Mouse (Mus musculus) forebrain, postnatal 0 days (tissue): ENCODE results near the gene Cdh12. TPM values are rescaled to one million over a fixed set of nuclear protein-coding genes. Genes with fewer than 3 reads are reported as not detected.
A peak's percentile ranks its signal among the peaks of the same experiment; 100 is the strongest.

Experiments used
- ATAC-seq: fragments of 200-750 bp; cut with Nextera tagmentation; 2 replicates; pipeline ENCODE4 v1.8.0; 2017; ENCODE audit warnings: mild to moderate bottlenecking, moderate library complexity
- DNase-seq: peaks from one replicate; pipeline ENCODE4 v3.0.0-alpha.2; 2015
- H3K27ac ChIP-seq: fragments of 300-500 bp; sonication (generic); 2 replicates; pipeline ENCODE4 v1.5.1; 2014; ENCODE audit warnings: low read depth, mild to moderate bottlenecking, antibody characterized with exemption, low read length, moderate library complexity, mixed read lengths
- H3K27me3 ChIP-seq: fragments of 300-500 bp; sonication (generic); 2 replicates; pipeline ENCODE4 v1.6.1; 2014; ENCODE audit warnings: mild to moderate bottlenecking, low read length, mixed read lengths; ENCODE audit not compliant: insufficient read depth
- H3K36me3 ChIP-seq: fragments of 300-500 bp; sonication (generic); 2 replicates; pipeline ENCODE4 v1.6.1; 2014; ENCODE audit warnings: mild to moderate bottlenecking, moderate library complexity; ENCODE audit not compliant: insufficient read depth
- H3K4me1 ChIP-seq: fragments of 300-500 bp; sonication (generic); 2 replicates; pipeline ENCODE4 v1.6.1; 2014; ENCODE audit warnings: antibody characterized with exemption; ENCODE audit not compliant: insufficient read depth
- H3K4me2 ChIP-seq: fragments of 300-500 bp; sonication (generic); 2 replicates; pipeline ENCODE4 v1.6.1; 2014; ENCODE audit warnings: low read depth, mild to moderate bottlenecking, moderate library complexity
- H3K4me3 ChIP-seq: fragments of 300-500 bp; sonication (generic); 2 replicates; pipeline ENCODE4 v1.5.1; 2014; ENCODE audit warnings: low read depth, low read length, mixed read lengths
- H3K9ac ChIP-seq: fragments of 300-500 bp; sonication (generic); 2 replicates; pipeline ENCODE4 v1.6.1; 2014; ENCODE audit warnings: mild to moderate bottlenecking
- H3K9me3 ChIP-seq: fragments of 300-500 bp; sonication (generic); 2 replicates; pipeline ENCODE4 v1.6.1; 2016; ENCODE audit warnings: low read length
- CTCF ChIP-seq: sonication (generic); IDR thresholded peaks from 2 replicates; pipeline ENCODE4 v1.5.1; 2016; ENCODE audit warnings: antibody characterized with exemption, control low read depth, low read depth
- WGBS: fragments of 180-500 bp; shearing (Covaris S2); extraction: QIAGEN DNeasy Blood & Tissue Kit; methylation state at CpG from one replicate; pipeline ENCODE4 v1.1.7; 2014; 5-methylcytosine and 5-hydroxymethylcytosine counted together
- polyA plus RNA-seq: library from polyadenylated mRNA; unstranded; fragments of >200 nt; fragmentation: Nextera tagmentation; extraction: Ambion mirVana; gene quantifications from 2 replicates; pipeline ENCODE4 v1.2.1, GENCODE M21; 2015
- total RNA-seq: library from RNA; depleted of rRNA; stranded (reverse); fragments of >200 nt; gene quantifications from 2 replicates; pipeline ENCODE4 v1.2.3, GENCODE M21; 2014

Gene Cdh12
- total and polyA plus RNA-seq, 2 experiments from 2014 or later = 9.0 to 13.8 TPM

DNA sequence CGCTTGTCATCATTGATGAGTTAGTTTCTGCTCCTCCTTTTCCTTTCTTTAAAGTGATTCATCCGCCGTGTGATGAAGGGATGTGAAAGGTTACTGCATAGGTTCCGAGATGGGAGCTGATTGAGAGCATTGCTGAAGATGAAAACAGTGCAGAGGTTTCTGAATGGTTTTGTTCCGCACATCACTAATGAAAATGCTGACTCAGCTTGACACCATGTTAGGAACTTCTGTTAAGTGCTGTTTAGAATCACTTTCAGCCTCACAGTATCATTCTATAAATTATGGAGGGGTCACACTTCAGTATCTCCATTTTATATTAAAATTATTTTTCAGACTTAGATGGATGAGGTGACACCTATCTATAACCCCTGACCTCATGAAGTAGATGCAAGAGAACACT, 247.2 kb downstream of the Cdh12 start:
- Histone ChIP-seq H3K4me2 (no peak overlapping the region), H3K9me3 (no peaks in the 10 kb centered on the region), H3K27ac (no peak overlapping the region), H3K4me1 (no peaks in the 10 kb centered on the region), H3K4me3 (no peak overlapping the region), H3K36me3 (no peaks in the 10 kb centered on the region), H3K27me3 (no peaks in the 10 kb centered on the region), H3K9ac (no peak overlapping the region)
- ATAC-seq (no peak), DNase-seq (no peak)
- TF ChIP-seq CTCF = no peak
- 88% methylated on average over 5 of the region's 5 CpGs for WGBS

DNA sequence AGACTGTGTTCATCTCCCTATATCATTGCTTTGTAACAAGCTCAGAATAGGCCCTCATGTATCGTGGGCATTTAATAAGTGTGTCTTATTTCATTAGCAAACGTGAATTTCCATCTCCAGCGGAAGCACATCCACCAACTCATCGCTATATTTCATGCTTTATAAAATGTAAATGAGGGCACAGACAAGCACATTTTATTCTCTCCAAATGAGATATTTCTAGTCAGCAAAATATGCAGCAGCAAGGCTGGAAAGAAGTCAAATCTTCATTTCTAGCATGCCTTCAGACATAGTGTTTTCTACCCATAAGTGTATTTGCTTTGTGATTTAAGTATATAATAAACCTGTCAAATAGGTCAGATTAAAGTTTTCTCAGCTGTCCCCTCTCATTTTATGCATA, 262.8 kb downstream of the Cdh12 start:
- no peaks in the 10 kb centered on the region for H3K4me1 ChIP-seq
- TF ChIP-seq CTCF = no peak
- no peak for DNase-seq
- no peaks in the 10 kb centered on the region for H3K36me3 ChIP-seq
- no peaks in the 10 kb centered on the region for H3K27me3 ChIP-seq
- 74% methylated on average over 4 of the region's 4 CpGs for WGBS
- H3K27ac ChIP-seq = no peak overlapping the region
- H3K9me3 ChIP-seq = no peaks in the 10 kb centered on the region
- ATAC-seq = no peak
- no peak overlapping the region for H3K4me2 ChIP-seq
- H3K9ac ChIP-seq = no peak overlapping the region
- H3K4me3 ChIP-seq = no peak overlapping the region

DNA sequence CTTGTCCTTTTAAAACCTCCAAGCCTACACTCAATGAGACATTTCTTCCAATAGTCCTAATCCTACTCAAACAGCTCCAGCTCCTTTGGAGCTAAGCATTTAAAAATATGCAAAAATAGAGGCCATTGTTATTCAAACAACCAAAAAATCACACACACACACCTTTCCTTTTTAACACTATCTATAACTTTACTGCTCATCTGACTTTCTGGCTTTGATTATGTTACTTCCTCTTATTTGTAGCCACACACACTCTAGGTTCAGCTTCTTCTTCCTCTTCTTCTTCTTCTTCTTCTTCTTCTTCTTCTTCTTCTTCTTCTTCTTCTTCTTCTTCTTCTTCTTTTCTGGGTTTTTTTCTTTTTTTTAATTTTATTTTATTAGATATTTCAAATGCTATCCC, 323.2 kb downstream of the Cdh12 start:
- no peaks in the 10 kb centered on the region for H3K27me3 ChIP-seq
- H3K4me3 ChIP-seq = no peak overlapping the region
- H3K36me3 ChIP-seq = no peaks in the 10 kb centered on the region
- ATAC-seq (no peak), DNase-seq (no peak)
- H3K9me3 ChIP-seq = no peaks in the 10 kb centered on the region
- no peak for TF ChIP-seq CTCF
- H3K27ac ChIP-seq = no peak overlapping the region
- H3K4me2 ChIP-seq = no peak overlapping the region
- no peak overlapping the region for H3K9ac ChIP-seq
- no peaks in the 10 kb centered on the region for H3K4me1 ChIP-seq

GRCm38 (mm10) chr15:20773423-20773822, 324.4 kb downstream of the Cdh12 start:
- H3K27me3 ChIP-seq = no peaks in the 10 kb centered on the region
- no peak overlapping the region for H3K4me2 ChIP-seq
- H3K9me3 ChIP-seq = no peaks in the 10 kb centered on the region
- no peak for TF ChIP-seq CTCF
- no peak overlapping the region for H3K4me3 ChIP-seq
- H3K36me3 ChIP-seq = no peaks in the 10 kb centered on the region
- no peak overlapping the region for H3K9ac ChIP-seq
- no peak overlapping the region for H3K27ac ChIP-seq
- no peaks in the 10 kb centered on the region for H3K4me1 ChIP-seq
- no peak for DNase-seq
- ATAC-seq = no peak

- no peaks in the 10 kb centered on the region for H3K4me1 ChIP-seq
- H3K27me3 ChIP-seq = no peaks in the 10 kb centered on the region
- H3K4me3 ChIP-seq = no peak overlapping the region
- 15% methylated on average over 4 of the region's 4 CpGs for WGBS
- no peak overlapping the region for H3K27ac ChIP-seq
- no peaks in the 10 kb centered on the region for H3K9me3 ChIP-seq
- no peaks in the 10 kb centered on the region for H3K36me3 ChIP-seq
- TF ChIP-seq CTCF = no peak
- DNase-seq (no peak), ATAC-seq (no peak)
- no peak overlapping the region for H3K9ac ChIP-seq
- H3K4me2 ChIP-seq = no peak overlapping the region
These were observed 347.9 kb downstream of the Cdh12 start for GRCm38 (mm10) chr15:20796999-20797398.

DNA sequence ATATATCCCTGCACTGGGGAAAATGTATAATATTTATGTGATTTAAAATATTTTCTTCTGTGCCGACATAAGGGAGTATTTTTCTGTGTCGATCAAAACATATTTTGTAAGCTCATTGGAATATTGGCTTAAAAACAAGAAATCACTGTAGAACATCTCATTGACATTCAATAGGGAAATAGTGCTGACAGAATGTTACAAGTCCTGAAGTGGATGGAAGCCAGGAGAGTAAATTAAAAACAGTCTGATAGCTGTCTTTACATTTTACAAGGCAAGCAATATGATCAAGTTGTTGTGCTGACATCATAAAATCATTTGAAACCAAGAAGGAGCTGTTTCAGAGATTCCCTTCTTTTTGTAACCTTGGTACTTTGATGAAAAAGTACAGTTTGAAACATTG, 349.5 kb downstream of the Cdh12 start:
- ATAC-seq (no peak), DNase-seq (peak; percentile 1)
- H3K36me3 ChIP-seq = no peaks in the 10 kb centered on the region
- no peak overlapping the region for H3K9ac ChIP-seq
- no peak overlapping the region for H3K4me2 ChIP-seq
- H3K27ac ChIP-seq = no peak overlapping the region
- no peaks in the 10 kb centered on the region for H3K4me1 ChIP-seq
- no peak for TF ChIP-seq CTCF
- no peaks in the 10 kb centered on the region for H3K9me3 ChIP-seq
- no peak overlapping the region for H3K4me3 ChIP-seq
- WGBS = 59% methylated on average over 2 of the region's 2 CpGs
- H3K27me3 ChIP-seq = no peaks in the 10 kb centered on the region

DNA sequence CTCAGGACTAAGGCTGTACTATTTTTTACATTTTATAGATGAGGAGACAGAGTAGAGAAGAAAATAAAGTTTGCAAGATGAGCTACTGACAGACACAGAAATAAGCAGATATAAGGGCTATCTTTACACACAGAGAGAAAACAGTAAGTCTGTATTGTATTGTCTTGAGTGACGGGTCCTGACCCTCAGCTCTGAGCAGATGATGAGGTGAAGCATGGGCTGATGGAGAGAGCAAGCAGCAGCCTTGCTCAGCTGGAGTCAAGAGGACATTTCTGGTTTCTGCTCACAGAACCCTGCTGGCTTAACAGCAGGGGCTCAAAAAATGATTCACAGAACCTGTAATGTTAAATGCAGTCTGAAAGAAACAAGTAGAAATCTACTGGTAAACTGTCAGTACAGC, 386.8 kb downstream of the Cdh12 start:
- no peaks in the 10 kb centered on the region for H3K27me3 ChIP-seq
- WGBS = 71% methylated on average over 1 of the region's 1 CpGs
- H3K27ac ChIP-seq = no peak overlapping the region
- no peaks in the 10 kb centered on the region for H3K4me1 ChIP-seq
- no peak for TF ChIP-seq CTCF
- no peak overlapping the region for H3K9ac ChIP-seq
- DNase-seq (no peak), ATAC-seq (no peak)
- no peaks in the 10 kb centered on the region for H3K36me3 ChIP-seq
- no peak overlapping the region for H3K4me3 ChIP-seq
- no peaks in the 10 kb centered on the region for H3K9me3 ChIP-seq
- H3K4me2 ChIP-seq = no peak overlapping the region

DNA sequence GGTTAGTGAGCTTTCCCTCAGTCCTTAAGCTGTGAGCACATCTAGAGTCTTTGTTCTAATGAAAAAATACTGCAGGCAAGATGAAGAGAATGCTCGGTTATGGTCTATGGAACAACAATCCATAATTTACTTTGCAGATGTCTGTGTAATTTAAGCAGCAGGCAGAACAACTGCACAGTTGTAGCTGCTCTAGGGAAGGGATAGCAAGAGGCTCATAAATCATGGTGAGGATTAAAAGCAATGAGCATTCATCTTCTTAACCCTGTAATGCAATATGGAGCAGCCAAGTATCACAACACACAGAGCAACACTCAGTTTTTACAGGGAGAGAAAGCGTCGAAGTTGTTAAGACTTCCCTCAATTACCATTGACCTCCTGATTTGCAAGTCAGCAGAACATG, 387.9 kb downstream of the Cdh12 start:
- ATAC-seq (no peak), DNase-seq (no peak)
- Histone ChIP-seq H3K4me1 (no peaks in the 10 kb centered on the region), H3K9ac (no peak overlapping the region), H3K27me3 (no peaks in the 10 kb centered on the region), H3K36me3 (no peaks in the 10 kb centered on the region), H3K9me3 (no peaks in the 10 kb centered on the region), H3K27ac (no peak overlapping the region), H3K4me3 (no peak overlapping the region), H3K4me2 (no peak overlapping the region)
- TF ChIP-seq CTCF = no peak
- WGBS = 70% methylated on average over 3 of the region's 3 CpGs
